Mouse (Mus musculus) forebrain, embryonic 15.5 days (tissue): Measurements from ENCODE around the gene Abt1. TPM values are rescaled to one million over a fixed set of nuclear protein-coding genes. Genes with fewer than 3 reads are reported as not detected.
A peak's percentile ranks its signal among the peaks of the same experiment; 100 is the strongest.

Experiments
- ATAC-seq: fragments of 200-750 bp; cut with Nextera tagmentation; replicated peaks from 2 replicates; pipeline ENCODE4 v1.8.0; 2017; ENCODE audit warnings: mild to moderate bottlenecking, moderate TSS enrichment, moderate library complexity
- H3K27ac ChIP-seq: fragments of 300-500 bp; sonication (generic); replicated peaks from 2 replicates; pipeline ENCODE4 v1.5.1; 2015; ENCODE audit warnings: mild to moderate bottlenecking, inconsistent platforms
- H3K27me3 ChIP-seq: fragments of 300-500 bp; sonication (generic); 2 replicates; pipeline ENCODE4 v1.6.1; 2015; ENCODE audit warnings: inconsistent platforms
- H3K36me3 ChIP-seq: fragments of 300-500 bp; sonication (generic); 2 replicates; pipeline ENCODE4 v1.6.1; 2015; ENCODE audit warnings: mild to moderate bottlenecking, inconsistent platforms
- H3K4me1 ChIP-seq: fragments of 300-500 bp; sonication (generic); 2 replicates; pipeline ENCODE4 v1.6.1; 2015; ENCODE audit warnings: inconsistent platforms
- H3K4me2 ChIP-seq: fragments of 300-500 bp; sonication (generic); replicated peaks from 2 replicates; pipeline ENCODE4 v1.6.1; 2015; ENCODE audit warnings: mild to moderate bottlenecking, inconsistent platforms
- H3K4me3 ChIP-seq: fragments of 300-500 bp; sonication (generic); 2 replicates; pipeline ENCODE4 v1.5.1; 2015; ENCODE audit warnings: mild to moderate bottlenecking, inconsistent platforms
- H3K9ac ChIP-seq: fragments of 300-500 bp; sonication (generic); replicated peaks from 2 replicates; pipeline ENCODE4 v1.6.1; 2015; ENCODE audit warnings: mild to moderate bottlenecking, inconsistent platforms
- H3K9me3 ChIP-seq: fragments of 300-500 bp; sonication (generic); 2 replicates; pipeline ENCODE4 v1.6.1; 2016; ENCODE audit warnings: inconsistent platforms
- WGBS: fragments of 180-500 bp; shearing (Covaris S2); methylation state at CpG from one replicate; pipeline ENCODE4 v1.1.7; 2015; ENCODE audit warnings: mixed read lengths; 5-methylcytosine and 5-hydroxymethylcytosine counted together
- polyA plus RNA-seq: library from polyadenylated mRNA; unstranded; fragments of >200 nt; fragmentation: Nextera tagmentation; extraction: Ambion mirVana; gene quantifications from 2 replicates; pipeline ENCODE4 v1.2.1, GENCODE M21; 2015

Abt1 gene
- 13.0 and 13.2 TPM in 2 replicates for polyA plus RNA-seq

DNA sequence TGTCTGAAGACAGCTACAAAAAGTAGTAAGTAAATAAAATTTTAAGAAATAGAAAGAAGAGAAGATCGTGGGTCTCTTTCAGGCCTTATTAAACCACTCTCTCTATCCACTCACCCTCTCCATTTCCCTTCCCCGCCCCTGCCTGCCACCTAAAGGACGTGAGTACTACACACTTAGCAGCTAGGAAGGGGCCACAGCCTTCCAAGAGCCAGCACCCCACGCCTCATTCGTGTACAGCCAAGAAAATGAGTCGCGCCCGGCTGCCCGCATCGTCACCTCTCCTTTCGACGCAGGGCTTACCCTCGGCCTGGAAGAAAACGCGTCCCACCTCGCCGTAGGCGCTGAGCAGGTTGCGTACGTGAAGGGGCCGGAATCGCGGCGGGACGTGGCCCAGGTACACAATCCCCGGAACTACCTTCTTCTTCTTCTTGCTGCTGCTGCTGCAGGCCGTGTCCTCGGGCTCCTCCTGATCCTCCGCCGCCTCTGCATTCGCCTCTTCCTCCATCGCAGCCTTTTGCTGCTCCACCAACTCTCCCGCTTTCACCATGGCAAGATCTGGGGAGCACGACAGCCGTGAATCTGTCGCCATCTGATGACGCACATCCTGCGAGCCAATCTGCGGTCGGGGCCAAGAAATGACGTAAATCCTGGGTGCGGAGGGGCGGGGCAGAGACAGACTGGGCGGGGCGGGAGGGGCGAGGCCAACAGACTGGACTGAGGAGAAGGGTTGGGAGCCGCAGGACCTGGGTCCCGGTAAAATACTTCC, at the start of gene Abt1:
Gene Abt1 (minus strand): TSS at position 581 of the 766 bp plus-strand sequence.
- Histone ChIP-seq H3K27ac (peak within 1 kb of the TSS; percentile 82), H3K9ac (peak within 1 kb of the TSS; percentile 67), H3K4me2 (peak within 1 kb of the TSS; percentile 82), H3K9me3 (no peaks in the 10 kb centered on the region), H3K4me3 (peak within 1 kb of the TSS; percentile 64), H3K4me1 (peaks cover 24% of the 10 kb centered on the region), H3K36me3 (peaks cover 31% of the 10 kb centered on the region), H3K27me3 (no peaks in the 10 kb centered on the region)
- ATAC-seq, result peak; percentile 84
- under 1% methylated on average over 48 of the region's 48 CpGs for WGBS

DNA sequence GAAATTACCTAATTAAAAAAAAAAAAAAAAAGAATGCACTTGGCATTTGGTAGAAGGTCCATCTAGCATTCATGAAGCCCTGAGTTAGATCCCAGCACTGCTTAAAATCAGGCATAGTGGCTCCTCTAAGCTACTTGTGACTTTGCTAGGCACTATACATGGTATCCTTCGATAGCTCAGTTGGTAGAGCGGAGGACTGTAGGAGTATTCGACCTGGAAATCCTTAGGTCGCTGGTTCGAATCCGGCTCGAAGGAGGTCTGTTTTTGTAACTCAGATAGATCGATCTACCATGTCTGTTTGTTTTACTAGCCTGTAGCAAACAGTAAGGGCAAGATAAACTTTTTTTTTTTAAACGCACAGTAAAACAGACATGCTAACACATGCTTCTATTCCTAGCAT, 43.2 kb upstream of the Abt1 start:
- ATAC-seq, result peak; percentile 55; the same call in 1 of the 2 replicates
- H3K9me3 ChIP-seq, result no peaks in the 10 kb centered on the region
- no peak overlapping the region for H3K9ac ChIP-seq
- WGBS, result 2% methylated on average over 9 of the region's 9 CpGs
- no peak overlapping the region for H3K4me2 ChIP-seq
- peaks cover 22% of the 10 kb centered on the region for H3K4me1 ChIP-seq
- H3K27ac ChIP-seq, result no peak overlapping the region
- H3K27me3 ChIP-seq, result no peaks in the 10 kb centered on the region
- H3K4me3 ChIP-seq, result no peak overlapping the region
- H3K36me3 ChIP-seq, result no peaks in the 10 kb centered on the region

DNA sequence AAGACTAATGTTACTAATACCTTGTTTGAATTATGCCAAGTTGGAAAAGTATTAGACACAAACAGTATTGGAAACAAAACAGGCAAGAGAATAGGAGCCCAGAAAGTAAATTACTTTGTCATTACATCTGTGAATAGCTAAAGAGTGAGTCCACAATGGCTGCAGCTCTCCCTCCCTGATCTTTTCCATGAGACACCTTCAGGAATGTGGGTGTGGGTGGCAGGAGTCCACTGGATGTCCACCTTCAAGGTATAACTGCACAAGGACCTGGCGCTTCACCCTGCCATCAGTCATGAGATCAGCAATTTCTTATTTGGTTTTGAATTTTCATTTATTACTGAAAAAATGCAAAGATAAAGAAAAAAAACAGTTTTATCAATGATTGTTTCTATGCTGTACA, 42.6 kb upstream of the Abt1 start:
- H3K27ac ChIP-seq, result no peak overlapping the region
- H3K4me2 ChIP-seq, result no peak overlapping the region
- WGBS, result 65% methylated on average over 1 of the region's 1 CpGs
- H3K36me3 ChIP-seq, result no peaks in the 10 kb centered on the region
- H3K4me1 ChIP-seq, result peaks cover 22% of the 10 kb centered on the region
- ATAC-seq, result no peak
- no peaks in the 10 kb centered on the region for H3K27me3 ChIP-seq
- H3K9me3 ChIP-seq, result no peaks in the 10 kb centered on the region
- H3K9ac ChIP-seq, result no peak overlapping the region
- H3K4me3 ChIP-seq, result no peak overlapping the region

DNA sequence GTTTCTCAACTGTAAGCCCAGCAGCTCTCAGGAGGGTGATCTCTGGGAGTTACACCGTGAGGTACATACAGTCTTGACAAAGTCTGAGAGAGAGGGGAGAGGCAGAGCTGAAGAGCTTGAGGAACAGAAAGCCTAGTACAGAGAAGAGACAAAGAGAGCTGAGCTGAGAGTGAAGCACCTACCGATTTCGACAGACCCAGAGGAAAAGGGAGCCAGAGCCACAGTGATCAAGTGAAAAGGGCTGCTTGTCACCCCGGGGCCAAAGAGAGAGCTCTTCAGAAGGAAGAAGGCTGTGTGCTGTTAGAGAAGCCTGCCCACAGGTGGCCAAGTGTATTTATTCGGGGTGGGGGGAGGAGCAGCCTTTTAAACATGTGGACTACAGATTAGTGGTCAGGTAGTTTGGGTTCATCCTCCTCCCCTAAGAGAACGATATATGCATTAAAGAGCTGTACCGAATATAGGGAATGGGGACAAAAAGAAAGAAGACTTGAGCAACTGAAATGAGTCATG, 42.0 kb upstream of the Abt1 start, which contains the start of gene Btn1a1:
Gene Btn1a1 (minus strand): TSS at position 302 of the 510 bp plus-strand sequence.
- Histone ChIP-seq H3K4me3 (peak within 1 kb of the TSS; percentile 59), H3K9ac (peak within 1 kb of the TSS; percentile 55)
- 3% methylated on average over 7 of the region's 7 CpGs for WGBS

DNA sequence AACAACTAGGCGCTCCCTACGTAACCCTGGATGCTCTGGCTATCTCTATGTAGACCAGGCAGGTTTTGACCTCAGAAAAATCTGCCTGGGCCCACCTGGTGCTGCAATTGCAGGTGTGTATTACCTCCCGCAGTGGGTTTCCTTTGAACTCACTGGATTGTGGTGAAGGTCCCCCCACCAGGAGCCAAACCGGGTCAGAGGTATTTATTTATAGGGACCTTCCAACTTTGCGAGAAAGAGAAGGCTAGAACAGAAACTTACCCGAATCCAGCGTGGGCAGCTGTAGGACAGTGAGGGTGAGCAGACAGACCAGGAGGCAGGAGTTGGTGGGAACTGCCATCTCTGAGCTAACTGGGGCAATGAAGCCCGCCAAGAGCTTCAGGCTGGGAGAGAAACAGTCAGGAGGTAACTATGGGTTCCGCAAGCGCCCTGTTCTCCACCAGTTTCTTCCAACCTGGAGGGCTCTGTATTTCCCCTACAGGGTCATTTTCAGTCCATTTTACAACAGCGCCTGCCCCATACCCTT, 41.2 kb upstream of the Abt1 start:
- H3K36me3 ChIP-seq, result no peaks in the 10 kb centered on the region
- WGBS, result 7% methylated on average over 11 of the region's 11 CpGs

More for the DNA sequence above, 42.0 kb upstream of the Abt1 start, which contains the start of gene Btn1a1:
- Histone ChIP-seq H3K4me1 (peaks cover 22% of the 10 kb centered on the region), H3K36me3 (no peaks in the 10 kb centered on the region), H3K4me2 (peak within 1 kb of the TSS; percentile 74), H3K27me3 (no peaks in the 10 kb centered on the region), H3K27ac (no peak within 1 kb of the TSS), H3K9me3 (no peaks in the 10 kb centered on the region)
- ATAC-seq, result no peak

DNA sequence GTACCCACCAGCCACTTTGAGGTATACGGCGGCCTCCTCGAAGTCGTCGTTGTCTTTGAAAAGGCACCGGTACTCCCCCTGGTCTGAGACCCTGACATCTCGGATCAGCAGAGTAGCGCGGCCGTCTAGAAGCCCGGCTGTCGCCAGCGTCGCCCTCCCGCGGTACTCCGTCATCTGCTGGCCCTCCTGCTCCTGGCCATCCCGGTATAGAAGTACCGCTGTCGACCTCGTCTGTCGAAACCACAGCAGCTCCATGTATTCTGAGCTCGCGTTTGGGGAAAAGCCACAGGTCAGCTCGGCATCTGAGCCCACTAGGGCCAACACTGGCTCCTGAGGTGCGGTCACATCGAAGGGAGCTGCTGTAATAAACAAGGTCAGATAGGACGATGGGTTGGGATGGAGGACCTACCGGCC, 40.6 kb upstream of the Abt1 start:
- Histone ChIP-seq H3K4me1 (peaks cover 22% of the 10 kb centered on the region), H3K36me3 (no peaks in the 10 kb centered on the region), H3K9me3 (no peaks in the 10 kb centered on the region), H3K4me3 (peak overlapping the region; percentile 59), H3K27ac (no peak overlapping the region), H3K27me3 (no peaks in the 10 kb centered on the region), H3K9ac (peak overlapping the region; percentile 55), H3K4me2 (peak overlapping the region; percentile 74)
- WGBS, result under 1% methylated on average over 29 of the region's 29 CpGs
- ATAC-seq, result peak; percentile 59

More for the DNA sequence above, 41.2 kb upstream of the Abt1 start:
- Histone ChIP-seq H3K27ac (no peak overlapping the region), H3K27me3 (no peaks in the 10 kb centered on the region), H3K4me1 (peaks cover 22% of the 10 kb centered on the region), H3K9me3 (no peaks in the 10 kb centered on the region), H3K4me3 (peak overlapping the region; percentile 59), H3K4me2 (peak overlapping the region; percentile 74), H3K9ac (peak overlapping the region; percentile 55)
- ATAC-seq, result no peak

DNA sequence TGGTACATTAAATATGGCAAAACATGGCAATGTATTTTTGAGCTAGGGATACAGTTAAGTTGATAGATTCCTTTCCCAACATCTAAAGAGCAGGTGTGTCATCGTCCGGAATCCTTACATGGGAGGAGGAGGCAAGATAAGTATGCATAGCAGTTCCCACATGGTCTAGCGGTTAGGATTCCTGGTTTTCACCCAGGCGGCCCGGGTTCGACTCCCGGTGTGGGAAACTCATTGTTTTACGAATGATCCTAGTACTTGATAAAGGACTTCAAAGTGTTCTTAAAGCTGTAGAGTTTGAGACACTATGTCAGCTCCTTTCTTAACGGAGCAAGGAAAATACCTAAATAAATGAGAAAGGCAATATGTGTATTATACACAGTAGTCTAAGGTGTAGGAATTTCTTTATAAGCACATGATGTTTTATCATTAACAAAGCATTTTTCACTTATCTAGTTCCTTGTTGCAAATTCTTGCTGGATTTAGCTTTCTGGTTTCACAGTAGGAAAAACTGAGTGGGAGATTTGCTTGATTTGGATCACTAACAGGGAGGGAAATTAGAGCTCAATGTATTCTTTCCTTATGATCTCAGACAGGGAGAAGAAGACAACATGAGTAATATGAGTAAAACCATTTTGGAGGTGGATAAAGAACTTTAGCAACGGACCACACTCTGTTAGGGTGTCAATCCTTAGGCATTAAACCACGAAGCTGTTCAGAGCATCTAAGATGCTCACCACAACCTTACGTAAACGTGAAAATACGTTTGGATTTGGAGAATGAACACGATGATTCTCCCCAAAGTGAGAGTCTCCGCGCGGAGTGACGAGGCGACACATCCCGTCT, 39.9 kb upstream of the Abt1 start:
- no peak overlapping the region for H3K27ac ChIP-seq
- H3K4me1 ChIP-seq, result peaks cover 22% of the 10 kb centered on the region
- H3K27me3 ChIP-seq, result no peaks in the 10 kb centered on the region
- no peaks in the 10 kb centered on the region for H3K9me3 ChIP-seq
- peak overlapping the region; percentile 74 for H3K4me2 ChIP-seq
- peak; percentile 71 for ATAC-seq
- H3K36me3 ChIP-seq, result no peaks in the 10 kb centered on the region
- peak overlapping the region; percentile 55 for H3K9ac ChIP-seq
- peak overlapping the region; percentile 59 for H3K4me3 ChIP-seq
- under 1% methylated on average over 21 of the region's 21 CpGs for WGBS

DNA sequence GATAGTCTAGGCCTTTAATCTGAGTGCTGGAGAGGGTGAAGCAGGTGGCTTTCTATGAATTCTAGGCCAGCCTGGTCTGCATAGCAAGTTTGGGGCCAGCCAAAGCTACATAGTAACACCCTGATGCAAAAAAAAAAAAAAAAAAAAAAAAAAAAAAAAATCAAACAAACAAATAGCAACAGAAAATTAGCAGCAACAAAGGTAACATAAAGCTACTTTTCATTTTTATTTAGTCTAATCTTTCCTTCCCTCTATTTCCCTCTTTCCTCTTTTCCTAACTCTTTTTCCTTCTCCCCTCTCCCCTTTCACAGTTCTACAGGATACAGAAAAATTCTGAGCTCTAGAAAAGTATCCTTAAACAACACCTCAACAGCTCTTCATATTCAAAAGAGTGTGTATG, 39.0 kb upstream of the Abt1 start:
- no peak for ATAC-seq
- no peaks in the 10 kb centered on the region for H3K27me3 ChIP-seq

DNA sequence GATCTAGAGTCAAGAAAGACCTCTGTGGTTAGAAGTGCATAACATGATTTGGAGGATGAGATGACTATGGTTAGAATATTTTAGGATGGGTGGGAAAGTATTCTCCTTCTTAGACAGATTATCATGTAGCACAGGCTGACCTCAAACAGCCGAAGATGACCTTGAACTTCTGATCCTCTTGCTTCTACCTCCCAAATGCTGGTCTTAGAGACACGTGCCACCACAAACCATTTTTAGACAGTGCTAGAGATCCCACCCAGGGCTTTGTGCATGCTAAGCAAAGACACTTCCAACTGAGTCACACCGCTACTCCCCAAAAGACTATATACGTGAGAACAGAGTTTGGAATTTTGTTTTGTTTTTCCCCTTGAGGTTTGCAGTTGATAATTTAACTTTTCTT, 38.4 kb upstream of the Abt1 start:
- H3K4me1 ChIP-seq, result peaks cover 22% of the 10 kb centered on the region
- H3K27ac ChIP-seq, result no peak overlapping the region
- no peaks in the 10 kb centered on the region for H3K9me3 ChIP-seq
- H3K27me3 ChIP-seq, result no peaks in the 10 kb centered on the region
- H3K4me3 ChIP-seq, result no peak overlapping the region
- H3K36me3 ChIP-seq, result no peaks in the 10 kb centered on the region
- 86% methylated on average over 4 of the region's 4 CpGs for WGBS
- no peak overlapping the region for H3K9ac ChIP-seq
- H3K4me2 ChIP-seq, result no peak overlapping the region
- ATAC-seq, result no peak

More for the DNA sequence above, 39.0 kb upstream of the Abt1 start:
- Histone ChIP-seq H3K9ac (no peak overlapping the region), H3K4me1 (peaks cover 22% of the 10 kb centered on the region), H3K9me3 (no peaks in the 10 kb centered on the region), H3K36me3 (no peaks in the 10 kb centered on the region), H3K27ac (no peak overlapping the region), H3K4me2 (no peak overlapping the region), H3K4me3 (no peak overlapping the region)

DNA sequence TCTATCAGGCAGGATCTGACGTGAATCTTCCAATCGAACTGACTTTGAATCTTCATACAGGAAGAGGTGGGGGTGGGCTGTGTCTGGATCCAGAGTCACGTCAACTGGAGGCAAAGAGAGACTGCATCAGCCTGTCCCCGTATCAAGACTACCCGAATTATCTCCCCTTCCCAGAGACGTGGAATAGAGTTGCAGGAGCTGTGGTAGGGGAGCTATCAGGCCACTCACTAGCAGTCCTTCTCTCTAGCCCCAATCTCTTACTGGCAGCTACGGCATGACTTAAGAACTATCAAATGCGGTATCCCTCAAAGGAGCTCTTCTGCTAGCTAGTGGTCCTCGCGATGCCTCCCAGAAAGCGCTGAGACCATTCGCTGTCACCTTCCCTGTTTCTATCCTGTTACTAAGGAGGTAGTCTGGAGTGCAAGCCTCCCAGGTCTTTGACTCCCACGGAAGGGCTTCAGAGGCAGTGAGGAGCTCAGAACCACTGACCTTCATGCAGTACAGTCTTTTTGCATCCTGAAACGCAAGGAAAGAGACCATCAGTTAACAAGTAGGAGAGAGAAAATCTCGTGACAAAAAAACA, 35.7 kb upstream of the Abt1 start:
- Histone ChIP-seq H3K27me3 (no peaks in the 10 kb centered on the region), H3K4me2 (no peak overlapping the region), H3K36me3 (no peaks in the 10 kb centered on the region), H3K9me3 (no peaks in the 10 kb centered on the region), H3K4me1 (peaks cover 8% of the 10 kb centered on the region), H3K9ac (no peak overlapping the region), H3K4me3 (no peak overlapping the region), H3K27ac (no peak overlapping the region)
- no peak for ATAC-seq
- WGBS, result 17% methylated on average over 15 of the region's 15 CpGs

DNA sequence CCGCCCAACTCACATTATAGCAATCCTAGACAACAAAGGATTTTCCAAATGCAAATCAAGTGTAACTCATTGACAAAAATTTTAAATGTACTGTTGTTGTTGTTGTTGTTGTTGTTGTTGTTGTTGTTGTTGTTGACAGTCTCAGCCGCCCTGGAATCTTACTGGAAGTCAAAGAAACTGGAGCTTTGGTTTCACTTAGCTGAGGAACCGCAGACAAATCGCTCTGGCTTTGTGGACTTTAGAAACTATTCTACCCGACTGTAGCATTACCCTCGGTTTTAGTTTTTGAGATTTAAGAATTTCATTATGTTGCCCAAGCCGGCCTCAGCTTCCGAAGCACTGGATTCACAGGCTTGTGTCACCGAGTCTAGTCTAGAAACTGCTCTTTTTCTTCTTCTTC, 30.3 kb upstream of the Abt1 start:
- ATAC-seq, result no peak
- Histone ChIP-seq H3K4me3 (peak overlapping the region; percentile 75), H3K36me3 (no peaks in the 10 kb centered on the region), H3K9me3 (no peaks in the 10 kb centered on the region), H3K9ac (peak overlapping the region; percentile 69), H3K4me2 (peak overlapping the region; percentile 54), H3K4me1 (peaks cover 2% of the 10 kb centered on the region; the same call in 1 of the 2 replicates), H3K27ac (peak overlapping the region; percentile 88), H3K27me3 (no peaks in the 10 kb centered on the region)
- WGBS, result under 1% methylated on average over 9 of the region's 9 CpGs
